Mouse (Mus musculus): ENCODE measurements around the gene Gm21988. TPM values are rescaled to one million over a fixed set of nuclear protein-coding genes. Genes with fewer than 3 reads are reported as not detected.

The Gm21988 gene
- 4.8 TPM in 1 of 2 replicates, not detected in the other for polyA plus RNA-seq (2011; ENCODE audit: insufficient read depth, insufficient read length, low replicate concordance, missing spikeins)

GRCm38 (mm10) chr11:70239541-70240279, at the start of gene Gm21988, which contains the start of gene Rnasek:
TSS of gene Gm21988 (minus strand) at chr11:70239830.
TSS of gene Rnasek (minus strand) at chr11:70239842.
- H3K4me3 ChIP-seq (replicated peaks; ENCODE audit: control insufficient read depth, low read depth, low read length) = peak within 1 kb of the TSS; percentile 89
- WGBS = under 1% methylated on average over 34 of the region's 35 CpGs
- peak within 1 kb of the TSS; percentile 96 for H3K27ac ChIP-seq (ENCODE audit: control insufficient read depth, insufficient read depth, low read depth, low read length, poor library complexity)
- peaks cover 3% of the 10 kb centered on the region; the same call in 1 of the 2 replicates for H3K4me1 ChIP-seq (ENCODE audit: control insufficient read depth, insufficient read depth, low read length)
- TF ChIP-seq POLR2A (IDR thresholded peaks at IDR 0.05; ENCODE audit: borderline replicate concordance, control insufficient read depth, low read depth, low read length) (peak; percentile 47; the same call in 1 of the 2 replicates), CTCF (IDR thresholded peaks at IDR 0.05; ENCODE audit: control insufficient read depth, insufficient read depth, low read length) (no peak)

GRCm38 (mm10) chr11:70289236-70289635, 49.6 kb upstream of the Gm21988 start:
- Histone ChIP-seq H3K27ac (ENCODE audit: control insufficient read depth, insufficient read depth, low read depth, low read length, poor library complexity) (no peak overlapping the region), H3K4me1 (ENCODE audit: control insufficient read depth, insufficient read depth, low read length) (peaks cover 3% of the 10 kb centered on the region; the same call in 1 of the 2 replicates), H3K4me3 (replicated peaks; ENCODE audit: control insufficient read depth, low read depth, low read length) (no peak overlapping the region)
- WGBS = 25% methylated on average over 6 of the region's 6 CpGs
- TF ChIP-seq POLR2A (IDR thresholded peaks at IDR 0.05; ENCODE audit: borderline replicate concordance, control insufficient read depth, low read depth, low read length) = no peak
- no peak for TF ChIP-seq CTCF (IDR thresholded peaks at IDR 0.05; ENCODE audit: control insufficient read depth, insufficient read depth, low read length)

- Histone ChIP-seq H3K4me3 (replicated peaks; ENCODE audit: control insufficient read depth, low read depth, low read length) (no peak overlapping the region), H3K4me1 (ENCODE audit: control insufficient read depth, insufficient read depth, low read length) (peaks cover 3% of the 10 kb centered on the region; the same call in 1 of the 2 replicates), H3K27ac (ENCODE audit: control insufficient read depth, insufficient read depth, low read depth, low read length, poor library complexity) (no peak overlapping the region)
- WGBS = 67% methylated on average over 10 of the region's 10 CpGs
- TF ChIP-seq POLR2A (IDR thresholded peaks at IDR 0.05; ENCODE audit: borderline replicate concordance, control insufficient read depth, low read depth, low read length) (no peak), CTCF (IDR thresholded peaks at IDR 0.05; ENCODE audit: control insufficient read depth, insufficient read depth, low read length) (no peak)
Measured at GRCm38 (mm10) chr11:70288102-70288501, 48.5 kb upstream of the Gm21988 start.

GRCm38 (mm10) chr11:70285686-70286085, 46.1 kb upstream of the Gm21988 start:
- Histone ChIP-seq H3K27ac (ENCODE audit: control insufficient read depth, insufficient read depth, low read depth, low read length, poor library complexity) (no peak overlapping the region), H3K4me3 (replicated peaks; ENCODE audit: control insufficient read depth, low read depth, low read length) (no peak overlapping the region), H3K4me1 (ENCODE audit: control insufficient read depth, insufficient read depth, low read length) (peaks cover 2% of the 10 kb centered on the region; the same call in 1 of the 2 replicates)
- TF ChIP-seq CTCF (IDR thresholded peaks at IDR 0.05; ENCODE audit: control insufficient read depth, insufficient read depth, low read length) = no peak
- TF ChIP-seq POLR2A (IDR thresholded peaks at IDR 0.05; ENCODE audit: borderline replicate concordance, control insufficient read depth, low read depth, low read length) = no peak
- 59% methylated on average over 5 of the region's 5 CpGs for WGBS

GRCm38 (mm10) chr11:70284757-70285156, 45.1 kb upstream of the Gm21988 start:
- WGBS = 8% methylated on average over 3 of the region's 3 CpGs
- no peak overlapping the region for H3K4me3 ChIP-seq (replicated peaks; ENCODE audit: control insufficient read depth, low read depth, low read length)
- TF ChIP-seq CTCF (IDR thresholded peaks at IDR 0.05; ENCODE audit: control insufficient read depth, insufficient read depth, low read length) (no peak), POLR2A (IDR thresholded peaks at IDR 0.05; ENCODE audit: borderline replicate concordance, control insufficient read depth, low read depth, low read length) (no peak)
- peaks cover 1% of the 10 kb centered on the region; the same call in 1 of the 2 replicates for H3K4me1 ChIP-seq (ENCODE audit: control insufficient read depth, insufficient read depth, low read length)
- no peak overlapping the region for H3K27ac ChIP-seq (ENCODE audit: control insufficient read depth, insufficient read depth, low read depth, low read length, poor library complexity)

- H3K27ac ChIP-seq (ENCODE audit: control insufficient read depth, insufficient read depth, low read depth, low read length, poor library complexity) = no peak overlapping the region
- no peak overlapping the region for H3K4me3 ChIP-seq (replicated peaks; ENCODE audit: control insufficient read depth, low read depth, low read length)
- TF ChIP-seq CTCF (IDR thresholded peaks at IDR 0.05; ENCODE audit: control insufficient read depth, insufficient read depth, low read length) (no peak), POLR2A (IDR thresholded peaks at IDR 0.05; ENCODE audit: borderline replicate concordance, control insufficient read depth, low read depth, low read length) (no peak)
- 80% methylated on average over 4 of the region's 4 CpGs for WGBS
- H3K4me1 ChIP-seq (ENCODE audit: control insufficient read depth, insufficient read depth, low read length) = peaks cover 1% of the 10 kb centered on the region; the same call in 1 of the 2 replicates
Measured at GRCm38 (mm10) chr11:70283666-70284065, 44.0 kb upstream of the Gm21988 start.

GRCm38 (mm10) chr11:70280441-70280840, 40.8 kb upstream of the Gm21988 start:
- Histone ChIP-seq H3K4me3 (replicated peaks; ENCODE audit: control insufficient read depth, low read depth, low read length) (no peak overlapping the region), H3K27ac (ENCODE audit: control insufficient read depth, insufficient read depth, low read depth, low read length, poor library complexity) (no peak overlapping the region), H3K4me1 (ENCODE audit: control insufficient read depth, insufficient read depth, low read length) (peaks cover 1% of the 10 kb centered on the region; the same call in 1 of the 2 replicates)
- TF ChIP-seq CTCF (IDR thresholded peaks at IDR 0.05; ENCODE audit: control insufficient read depth, insufficient read depth, low read length) = no peak
- TF ChIP-seq POLR2A (IDR thresholded peaks at IDR 0.05; ENCODE audit: borderline replicate concordance, control insufficient read depth, low read depth, low read length) = no peak
- WGBS = 4% methylated on average over 3 of the region's 3 CpGs

GRCm38 (mm10) chr11:70278961-70279360, 39.3 kb upstream of the Gm21988 start:
- H3K4me3 ChIP-seq (replicated peaks; ENCODE audit: control insufficient read depth, low read depth, low read length) = no peak overlapping the region
- WGBS = 89% methylated on average over 3 of the region's 3 CpGs
- H3K4me1 ChIP-seq (ENCODE audit: control insufficient read depth, insufficient read depth, low read length) = peaks cover 1% of the 10 kb centered on the region; the same call in 1 of the 2 replicates
- H3K27ac ChIP-seq (ENCODE audit: control insufficient read depth, insufficient read depth, low read depth, low read length, poor library complexity) = no peak overlapping the region
- TF ChIP-seq POLR2A (IDR thresholded peaks at IDR 0.05; ENCODE audit: borderline replicate concordance, control insufficient read depth, low read depth, low read length) (no peak), CTCF (IDR thresholded peaks at IDR 0.05; ENCODE audit: control insufficient read depth, insufficient read depth, low read length) (no peak)
